Mouse (Mus musculus): ENCODE results near the gene Gabpb2. TPM values are rescaled to one million over a fixed set of nuclear protein-coding genes. Genes with fewer than 3 reads are reported as not detected.

Gabpb2 gene
- polyA plus RNA-seq, 1 experiment, result 3.3 TPM

DNA sequence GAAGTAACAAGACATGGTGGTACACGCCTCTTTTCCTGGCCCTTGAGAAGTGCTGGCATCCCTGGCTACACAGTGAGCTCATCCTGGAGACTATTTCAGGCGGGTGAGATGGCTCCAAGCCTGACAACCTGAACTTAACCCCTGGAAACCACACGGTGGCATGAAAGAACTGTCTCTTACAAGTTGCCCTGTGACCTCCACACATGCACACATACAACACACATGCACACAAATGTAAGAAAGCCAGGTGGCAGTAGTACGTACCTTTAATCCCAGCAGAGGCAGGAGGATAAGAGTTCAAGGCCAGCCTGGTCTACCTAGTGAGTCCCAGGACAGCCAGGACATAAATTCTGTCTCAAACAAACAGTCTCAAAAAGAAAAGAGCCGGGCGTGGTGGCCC lies 21.3 kb upstream of the Gabpb2 start:
- Histone ChIP-seq H3K27me3 (ENCODE audit: control insufficient read depth, insufficient read depth, insufficient read length) (no peaks in the 10 kb centered on the region), H3K4me2 (ENCODE audit: low read depth) (no peak overlapping the region), H3ac (ENCODE audit: control insufficient read depth, insufficient read length) (no peak overlapping the region), H3K4me3 (no peak overlapping the region), H3K79me2 (ENCODE audit: control insufficient read depth, insufficient read depth) (peaks cover under 1% of the 10 kb centered on the region), H3K36me3 (ENCODE audit: control insufficient read depth, insufficient read depth) (peaks cover 30% of the 10 kb centered on the region)
- TF ChIP-seq TCF3 (IDR thresholded peaks at IDR 0.05; ENCODE audit: insufficient read length, low read depth), result no peak
- no peak for TF ChIP-seq TCF12 (IDR thresholded peaks at IDR 0.05; ENCODE audit: insufficient read depth, poor library complexity, severe bottlenecking)
- TF ChIP-seq POLR2A (IDR thresholded peaks at IDR 0.05; ENCODE audit: insufficient read length, low read depth), result no peak
- no peak for TF ChIP-seq MYOD1 (IDR thresholded peaks at IDR 0.05; ENCODE audit: control insufficient read depth in 1 of 3, insufficient read length in 2 of 3, low read depth in 2 of 3)
- no peak for TF ChIP-seq SRF (IDR thresholded peaks at IDR 0.05; ENCODE audit: control insufficient read depth, insufficient read length, low read depth)
- no peak for TF ChIP-seq USF1 (IDR thresholded peaks at IDR 0.05; ENCODE audit: low read depth)
- TF ChIP-seq POLR2AphosphoS2 (IDR thresholded peaks at IDR 0.05; ENCODE audit: insufficient read length, low read depth), result peak; percentile 64

DNA sequence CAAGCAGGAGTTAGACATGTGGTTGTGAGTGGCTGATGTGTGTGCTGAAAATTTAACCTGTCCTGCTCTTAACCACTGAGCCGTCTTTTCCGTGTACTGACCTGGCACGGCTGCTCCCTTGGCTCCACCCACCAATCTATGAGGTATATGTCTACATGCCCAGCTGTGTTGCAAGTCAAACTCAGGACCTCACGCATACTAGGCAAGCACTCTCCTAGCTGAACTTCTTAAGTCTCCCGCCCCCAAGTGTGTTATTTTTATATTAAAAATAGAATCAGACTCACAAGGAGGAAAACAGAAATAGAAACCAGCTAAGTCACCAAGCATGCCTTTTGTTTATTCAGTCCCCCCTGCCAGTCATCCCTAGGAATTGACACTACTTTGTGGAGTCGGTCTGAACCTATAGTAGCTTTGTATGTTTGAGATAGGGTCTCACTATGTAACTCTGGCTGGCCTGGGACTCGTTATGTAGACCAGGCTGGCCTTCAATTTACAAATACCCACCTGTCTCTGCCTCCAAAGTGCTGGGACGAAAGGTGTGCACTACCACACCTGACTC lies 19.9 kb upstream of the Gabpb2 start:
- Histone ChIP-seq H3K79me2 (ENCODE audit: control insufficient read depth, insufficient read depth) (peaks cover 13% of the 10 kb centered on the region), H3K36me3 (ENCODE audit: control insufficient read depth, insufficient read depth) (peaks cover 41% of the 10 kb centered on the region), H3K27me3 (ENCODE audit: control insufficient read depth, insufficient read depth, insufficient read length) (no peaks in the 10 kb centered on the region), H3K4me2 (ENCODE audit: low read depth) (peak overlapping the region; percentile 51), H3ac (ENCODE audit: control insufficient read depth, insufficient read length) (no peak overlapping the region), H3K4me3 (no peak overlapping the region)
- TF ChIP-seq REST (IDR thresholded peaks at IDR 0.05; ENCODE audit: insufficient read depth, insufficient read length) (no peak), POLR2A (IDR thresholded peaks at IDR 0.05; ENCODE audit: insufficient read length, low read depth) (no peak), MAX (IDR thresholded peaks at IDR 0.05; ENCODE audit: low read depth) (no peak), MYOD1 (IDR thresholded peaks at IDR 0.05; ENCODE audit: control insufficient read depth in 1 of 3, insufficient read length in 2 of 3, low read depth in 2 of 3) (peak; percentile 73 to 90 (median 87)), TCF12 (IDR thresholded peaks at IDR 0.05; ENCODE audit: insufficient read depth, poor library complexity, severe bottlenecking) (peak; percentile 27), POLR2AphosphoS2 (IDR thresholded peaks at IDR 0.05; ENCODE audit: insufficient read length, low read depth) (peak; percentile 0), TCF3 (IDR thresholded peaks at IDR 0.05; ENCODE audit: insufficient read length, low read depth) (no peak)

GRCm38 (mm10) chr3:95235386-95236301 lies 17.9 kb upstream of the Gabpb2 start:
- Histone ChIP-seq H3K27me3 (ENCODE audit: control insufficient read depth, insufficient read depth, insufficient read length) (no peaks in the 10 kb centered on the region), H3ac (ENCODE audit: control insufficient read depth, insufficient read length) (no peak overlapping the region), H3K4me3 (no peak overlapping the region), H3K36me3 (ENCODE audit: control insufficient read depth, insufficient read depth) (peaks cover 49% of the 10 kb centered on the region), H3K4me2 (ENCODE audit: low read depth) (no peak overlapping the region), H3K79me2 (ENCODE audit: control insufficient read depth, insufficient read depth) (peaks cover 32% of the 10 kb centered on the region)
- TF ChIP-seq CEBPB (IDR thresholded peaks at IDR 0.05; ENCODE audit: insufficient read depth, poor library complexity, severe bottlenecking) (no peak), TCF12 (IDR thresholded peaks at IDR 0.05; ENCODE audit: insufficient read depth, poor library complexity, severe bottlenecking) (no peak), USF1 (IDR thresholded peaks at IDR 0.05; ENCODE audit: low read depth) (no peak), POLR2A (IDR thresholded peaks at IDR 0.05; ENCODE audit: insufficient read length, low read depth) (peak; percentile 30), POLR2AphosphoS2 (IDR thresholded peaks at IDR 0.05; ENCODE audit: insufficient read length, low read depth) (peak; percentile 54), E2F4 (IDR thresholded peaks at IDR 0.05; ENCODE audit: insufficient read depth) (no peak), TCF3 (IDR thresholded peaks at IDR 0.05; ENCODE audit: insufficient read length, low read depth) (no peak)

DNA sequence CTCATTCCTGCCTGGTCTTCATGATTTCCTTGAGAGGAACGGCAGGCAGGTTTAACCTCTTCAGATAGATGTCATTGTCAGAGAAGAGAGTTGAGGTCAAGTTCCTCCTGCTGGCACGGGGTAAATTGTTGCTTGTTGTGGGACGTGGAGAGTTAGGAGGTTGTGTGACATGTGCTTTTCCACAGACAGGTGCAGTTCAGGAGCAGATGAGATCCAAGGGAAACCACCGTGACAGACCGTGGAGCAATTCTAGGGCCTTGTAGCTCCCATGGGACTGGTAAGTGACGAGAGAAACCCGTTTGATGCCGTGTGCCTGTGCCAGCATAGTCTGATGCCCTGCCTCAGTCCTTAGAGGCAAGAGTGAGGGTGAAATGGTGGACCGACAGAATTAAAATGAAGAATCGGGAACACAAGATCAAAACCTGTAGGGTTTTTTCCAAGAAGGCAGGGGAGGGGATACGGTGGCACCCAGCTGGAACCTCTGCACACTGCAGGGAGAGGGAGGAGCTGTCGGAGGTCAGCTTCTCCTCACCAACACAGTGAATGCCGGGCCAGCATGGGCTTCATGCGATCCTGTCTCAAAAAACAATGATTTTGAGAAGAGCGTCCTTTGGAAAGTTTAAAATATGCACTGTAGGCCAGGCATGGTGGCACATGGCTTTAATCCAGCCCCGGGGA lies 15.7 kb upstream of the Gabpb2 start:
- Histone ChIP-seq H3K27me3 (ENCODE audit: control insufficient read depth, insufficient read depth, insufficient read length) (no peaks in the 10 kb centered on the region), H3ac (ENCODE audit: control insufficient read depth, insufficient read length) (no peak overlapping the region), H3K4me3 (no peak overlapping the region), H3K36me3 (ENCODE audit: control insufficient read depth, insufficient read depth) (peaks cover 43% of the 10 kb centered on the region), H3K4me2 (ENCODE audit: low read depth) (peak overlapping the region; percentile 54), H3K79me2 (ENCODE audit: control insufficient read depth, insufficient read depth) (peaks cover 51% of the 10 kb centered on the region)
- TF ChIP-seq USF1 (IDR thresholded peaks at IDR 0.05; ENCODE audit: low read depth) (no peak), MAX (IDR thresholded peaks at IDR 0.05; ENCODE audit: low read depth) (no peak), TCF3 (IDR thresholded peaks at IDR 0.05; ENCODE audit: insufficient read length, low read depth) (no peak), REST (IDR thresholded peaks at IDR 0.05; ENCODE audit: insufficient read depth, insufficient read length) (no peak), MYOD1 (IDR thresholded peaks at IDR 0.05; ENCODE audit: control insufficient read depth in 1 of 3, insufficient read length in 2 of 3, low read depth in 2 of 3) (peak in 1 of 3 experiments; percentile 20), CEBPB (IDR thresholded peaks at IDR 0.05; ENCODE audit: insufficient read depth, poor library complexity, severe bottlenecking) (no peak), POLR2A (IDR thresholded peaks at IDR 0.05; ENCODE audit: insufficient read length, low read depth) (no peak)

DNA sequence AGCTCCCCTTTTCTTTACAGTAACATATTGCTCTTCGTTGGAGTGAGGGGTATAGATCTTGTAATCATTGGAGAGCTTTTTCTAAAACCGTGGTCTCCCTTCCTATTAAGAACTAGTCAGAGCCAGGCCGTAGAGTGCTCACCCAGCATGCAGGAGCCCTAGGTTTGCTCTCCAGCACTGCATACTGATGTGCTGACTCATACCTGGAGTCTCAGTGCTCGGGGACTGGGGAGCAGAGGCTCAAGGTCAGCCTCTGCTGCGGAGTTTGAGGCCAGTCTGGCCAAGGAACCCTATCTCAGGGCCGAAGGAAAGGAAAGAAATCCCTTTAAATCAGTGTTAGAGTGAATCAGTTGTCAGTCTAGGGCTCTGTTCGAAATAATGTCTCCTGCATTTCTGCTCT lies 15.1 kb upstream of the Gabpb2 start:
- no peak overlapping the region for H3ac ChIP-seq (ENCODE audit: control insufficient read depth, insufficient read length)
- H3K36me3 ChIP-seq (ENCODE audit: control insufficient read depth, insufficient read depth), result peaks cover 43% of the 10 kb centered on the region
- no peaks in the 10 kb centered on the region for H3K27me3 ChIP-seq (ENCODE audit: control insufficient read depth, insufficient read depth, insufficient read length)
- no peak overlapping the region for H3K4me3 ChIP-seq
- peaks cover 53% of the 10 kb centered on the region for H3K79me2 ChIP-seq (ENCODE audit: control insufficient read depth, insufficient read depth)
- H3K4me2 ChIP-seq (ENCODE audit: low read depth), result peak overlapping the region; percentile 54
- no peak for TF ChIP-seq CEBPB (IDR thresholded peaks at IDR 0.05; ENCODE audit: insufficient read depth, poor library complexity, severe bottlenecking)
- TF ChIP-seq POLR2AphosphoS2 (IDR thresholded peaks at IDR 0.05; ENCODE audit: insufficient read length, low read depth), result no peak
- no peak for TF ChIP-seq TCF3 (IDR thresholded peaks at IDR 0.05; ENCODE audit: insufficient read length, low read depth)
- TF ChIP-seq MAX (IDR thresholded peaks at IDR 0.05; ENCODE audit: low read depth), result no peak
- no peak for TF ChIP-seq MYOG (IDR thresholded peaks at IDR 0.05; ENCODE audit: control insufficient read depth in 1 of 3, insufficient read depth in 1 of 3, insufficient read length in 2 of 3, low read depth in 2 of 3)
- TF ChIP-seq E2F4 (IDR thresholded peaks at IDR 0.05; ENCODE audit: insufficient read depth), result no peak
- no peak for TF ChIP-seq REST (IDR thresholded peaks at IDR 0.05; ENCODE audit: insufficient read depth, insufficient read length)
- TF ChIP-seq TCF12 (IDR thresholded peaks at IDR 0.05; ENCODE audit: insufficient read depth, poor library complexity, severe bottlenecking), result no peak
- TF ChIP-seq POLR2A (IDR thresholded peaks at IDR 0.05; ENCODE audit: insufficient read length, low read depth), result no peak
- no peak for TF ChIP-seq USF1 (IDR thresholded peaks at IDR 0.05; ENCODE audit: low read depth)
- TF ChIP-seq MYOD1 (IDR thresholded peaks at IDR 0.05; ENCODE audit: control insufficient read depth in 1 of 3, insufficient read length in 2 of 3, low read depth in 2 of 3), result no peak
- no peak for TF ChIP-seq SRF (IDR thresholded peaks at IDR 0.05; ENCODE audit: control insufficient read depth, insufficient read length, low read depth)

All from myocyte (in vitro differentiated cells).